Mouse (Mus musculus) hindbrain, embryonic 11.5 days (tissue): ENCODE data around the gene Ybx2. TPM values are rescaled to one million over a fixed set of nuclear protein-coding genes. Genes with fewer than 3 reads are reported as not detected.

Experiments
- ATAC-seq: fragments of 200-750 bp; cut with Nextera tagmentation; 2 replicates; pipeline ENCODE4 v1.8.0; 2017; ENCODE audit warnings: mild to moderate bottlenecking, moderate TSS enrichment, moderate library complexity; ENCODE audit not compliant: low FRiP score
- DNase-seq: peaks from one replicate; pipeline ENCODE4 v3.0.0-alpha.2; 2015; ENCODE audit warnings: low spot score
- H3K27ac ChIP-seq: fragments of 300-500 bp; sonication (generic); 2 replicates; pipeline ENCODE4 v1.5.1; 2014; ENCODE audit warnings: mild to moderate bottlenecking, low read depth, low read length
- H3K27me3 ChIP-seq: fragments of 300-500 bp; sonication (generic); 2 replicates; pipeline ENCODE4 v1.6.1; 2014; ENCODE audit warnings: mild to moderate bottlenecking, low read length, moderate library complexity, mixed read lengths; ENCODE audit not compliant: control insufficient read depth, insufficient read depth
- H3K36me3 ChIP-seq: fragments of 300-500 bp; sonication (generic); 2 replicates; pipeline ENCODE4 v1.6.1; 2014; ENCODE audit warnings: mild to moderate bottlenecking, low read length, moderate library complexity, mixed read lengths; ENCODE audit not compliant: control insufficient read depth, insufficient read depth
- H3K4me1 ChIP-seq: fragments of 300-500 bp; sonication (generic); replicated peaks from 2 replicates; pipeline ENCODE4 v1.6.1; 2014; ENCODE audit warnings: low read length, mixed read lengths; ENCODE audit not compliant: control insufficient read depth, insufficient read depth
- H3K4me2 ChIP-seq: fragments of 300-500 bp; sonication (generic); replicated peaks from 2 replicates; pipeline ENCODE4 v1.6.1; 2014; ENCODE audit warnings: mild to moderate bottlenecking, low read depth, low read length
- H3K4me3 ChIP-seq: fragments of 300-500 bp; sonication (generic); 2 replicates; pipeline ENCODE4 v1.5.1; 2014; ENCODE audit warnings: low read depth, low read length
- H3K9ac ChIP-seq: fragments of 300-500 bp; sonication (generic); 2 replicates; pipeline ENCODE4 v1.6.1; 2014; ENCODE audit warnings: low read depth, low read length
- H3K9me3 ChIP-seq: fragments of 300-500 bp; sonication (generic); 2 replicates; pipeline ENCODE4 v1.6.1; 2016; ENCODE audit warnings: low read length; ENCODE audit not compliant: control insufficient read depth
- WGBS: fragments of 180-500 bp; shearing (Covaris S2); extraction: QIAGEN DNeasy Blood & Tissue Kit; methylation state at CpG from one replicate; pipeline ENCODE4 v1.1.7; 2014; 5-methylcytosine and 5-hydroxymethylcytosine counted together
- polyA plus RNA-seq: library from polyadenylated mRNA; unstranded; fragments of >200 nt; fragmentation: Nextera tagmentation; extraction: Ambion mirVana; gene quantifications from 2 replicates; pipeline ENCODE4 v1.2.1, GENCODE M21; 2014

The Ybx2 gene
- polyA plus RNA-seq, 1 experiment from 2014 or later, result 4.8 TPM

- peaks cover 19% of the 10 kb centered on the region for H3K36me3 ChIP-seq
- H3K4me3 ChIP-seq, result no peak overlapping the region
- H3K9ac ChIP-seq, result no peak overlapping the region
- DNase-seq, result no peak
- H3K9me3 ChIP-seq, result no peaks in the 10 kb centered on the region
- ATAC-seq, result no peak
- 89% methylated on average over 5 of the region's 5 CpGs for WGBS
- H3K4me1 ChIP-seq, result peaks cover 14% of the 10 kb centered on the region
- H3K4me2 ChIP-seq, result no peak overlapping the region
- no peak overlapping the region for H3K27ac ChIP-seq
- H3K27me3 ChIP-seq, result no peaks in the 10 kb centered on the region
Observed at GRCm38 (mm10) chr11:69918118-69918517, 17.5 kb upstream of the Ybx2 start.

GRCm38 (mm10) chr11:69919053-69919452 is 16.5 kb upstream of the Ybx2 start:
- no peak for ATAC-seq
- Histone ChIP-seq H3K4me3 (peak overlapping the region; percentile 98), H3K27me3 (no peaks in the 10 kb centered on the region), H3K27ac (no peak overlapping the region), H3K4me2 (peak overlapping the region; percentile 94), H3K36me3 (peaks cover 19% of the 10 kb centered on the region), H3K9me3 (no peaks in the 10 kb centered on the region), H3K4me1 (peaks cover 12% of the 10 kb centered on the region), H3K9ac (no peak overlapping the region)
- 85% methylated on average over 9 of the region's 9 CpGs for WGBS
- no peak for DNase-seq

GRCm38 (mm10) chr11:69919661-69920265 is 15.8 kb upstream of the Ybx2 start:
- H3K9me3 ChIP-seq, result no peaks in the 10 kb centered on the region
- peak overlapping the region; percentile 98 for H3K4me3 ChIP-seq
- DNase-seq (peak; percentile 78), ATAC-seq (no peak)
- H3K27ac ChIP-seq, result peak overlapping the region; percentile 93
- peak overlapping the region; percentile 94 for H3K4me2 ChIP-seq
- H3K36me3 ChIP-seq, result peaks cover 19% of the 10 kb centered on the region
- H3K9ac ChIP-seq, result peak overlapping the region; percentile 91
- WGBS, result 2% methylated on average over 17 of the region's 17 CpGs
- no peaks in the 10 kb centered on the region for H3K27me3 ChIP-seq
- H3K4me1 ChIP-seq, result peaks cover 10% of the 10 kb centered on the region

GRCm38 (mm10) chr11:69920266-69921031 is 15.1 kb upstream of the Ybx2 start:
- Histone ChIP-seq H3K27ac (peak overlapping the region; percentile 93), H3K4me1 (peaks cover 4% of the 10 kb centered on the region), H3K36me3 (peaks cover 19% of the 10 kb centered on the region), H3K9me3 (no peaks in the 10 kb centered on the region), H3K4me2 (peak overlapping the region; percentile 94), H3K9ac (peak overlapping the region; percentile 91), H3K4me3 (peak overlapping the region; percentile 98), H3K27me3 (no peaks in the 10 kb centered on the region)
- WGBS, result under 1% methylated on average over 35 of the region's 65 CpGs
- DNase-seq (peak; percentile 60), ATAC-seq (peak; percentile 49)

GRCm38 (mm10) chr11:69921114-69922011 is 14.2 kb upstream of the Ybx2 start, which contains the start of gene Eif5a:
Gene Eif5a, minus strand, starts transcription at chr11:69921958.
- H3K4me1 ChIP-seq, result peaks cover 4% of the 10 kb centered on the region; the same call in 1 of the 2 replicates
- ATAC-seq (peak; percentile 96), DNase-seq (peak; percentile 100)
- no peaks in the 10 kb centered on the region for H3K9me3 ChIP-seq
- H3K9ac ChIP-seq, result peak within 1 kb of the TSS; percentile 91
- H3K36me3 ChIP-seq, result peaks cover 12% of the 10 kb centered on the region
- WGBS, result under 1% methylated on average over 77 of the region's 78 CpGs
- no peaks in the 10 kb centered on the region for H3K27me3 ChIP-seq
- peak within 1 kb of the TSS; percentile 93 for H3K27ac ChIP-seq
- peak within 1 kb of the TSS; percentile 94 for H3K4me2 ChIP-seq
- peak within 1 kb of the TSS; percentile 98 for H3K4me3 ChIP-seq

- 4% methylated on average over 12 of the region's 12 CpGs for WGBS
- Histone ChIP-seq H3K27ac (peak overlapping the region; percentile 93), H3K4me2 (peak overlapping the region; percentile 53), H3K4me3 (peak overlapping the region; percentile 98), H3K9me3 (no peaks in the 10 kb centered on the region), H3K36me3 (peaks cover 7% of the 10 kb centered on the region; the same call in 1 of the 2 replicates), H3K27me3 (no peaks in the 10 kb centered on the region), H3K9ac (peak overlapping the region; percentile 52), H3K4me1 (peaks cover 4% of the 10 kb centered on the region; the same call in 1 of the 2 replicates)
- no peak for DNase-seq
- ATAC-seq, result no peak
Observed at GRCm38 (mm10) chr11:69922012-69922756, 13.4 kb upstream of the Ybx2 start.

GRCm38 (mm10) chr11:69922796-69923195 is 12.8 kb upstream of the Ybx2 start:
- peaks cover 4% of the 10 kb centered on the region; the same call in 1 of the 2 replicates for H3K4me1 ChIP-seq
- ATAC-seq (no peak), DNase-seq (no peak)
- no peak overlapping the region for H3K4me3 ChIP-seq
- H3K27me3 ChIP-seq, result no peaks in the 10 kb centered on the region
- 73% methylated on average over 3 of the region's 3 CpGs for WGBS
- H3K4me2 ChIP-seq, result no peak overlapping the region
- H3K9me3 ChIP-seq, result no peaks in the 10 kb centered on the region
- H3K27ac ChIP-seq, result no peak overlapping the region
- 0 out of 2 replicates have a peak, but pooled peaks cover 2% of the 10 kb centered on the region for H3K36me3 ChIP-seq
- H3K9ac ChIP-seq, result no peak overlapping the region

GRCm38 (mm10) chr11:69927501-69927900 is 8.1 kb upstream of the Ybx2 start:
- 97% methylated on average over 2 of the region's 2 CpGs for WGBS
- Histone ChIP-seq H3K36me3 (no peaks in the 10 kb centered on the region), H3K9ac (no peak overlapping the region), H3K27ac (no peak overlapping the region), H3K9me3 (no peaks in the 10 kb centered on the region), H3K4me3 (no peak overlapping the region), H3K27me3 (no peaks in the 10 kb centered on the region), H3K4me2 (no peak overlapping the region), H3K4me1 (no peaks in the 10 kb centered on the region)
- DNase-seq, result no peak
- ATAC-seq, result no peak
